Mouse (Mus musculus) ES-E14 (cell line): ENCODE measurements at regions not wholly inside any gene's neighbourhood (a gene's known extent, or its start where the extent isn't known, plus 50 kb on each side); places are given as distances from the start of the nearest gene placed in this dataset.

ENCODE experiments used
- CHD2 ChIP-seq: IDR thresholded peaks from 2 replicates; pipeline ENCODE4 v1.6.1; 2014; ENCODE audit warnings: mild to moderate bottlenecking, low read depth, low read length, inconsistent platforms
- HCFC1 ChIP-seq: IDR thresholded peaks from 2 replicates; pipeline ENCODE4 v1.6.1; 2012; ENCODE audit warnings: low read length, inconsistent platforms, borderline replicate concordance; ENCODE audit not compliant: insufficient read depth
- MAFK ChIP-seq: IDR thresholded peaks from 2 replicates; pipeline ENCODE4 v1.6.1; 2014; ENCODE audit warnings: mild to moderate bottlenecking, low read depth, low read length, inconsistent platforms; ENCODE audit not compliant: insufficient read depth
- ZC3H11A ChIP-seq: IDR thresholded peaks from 2 replicates; pipeline ENCODE4 v1.6.1; 2012; ENCODE audit warnings: low read depth, mild to moderate bottlenecking, inconsistent platforms, low read length, borderline replicate concordance
- ZNF384 ChIP-seq: IDR thresholded peaks from 2 replicates; pipeline ENCODE4 v1.6.1; 2012; ENCODE audit warnings: low read depth, low read length, inconsistent platforms

- TF ChIP-seq HCFC1 (no peak), ZC3H11A (no peak), CHD2 (no peak), ZNF384 (no peak), MAFK (no peak)
These were observed 227.3 kb downstream of the Ets1 start for GRCm38 (mm10) chr9:32863286-32863685.
